Mouse (Mus musculus): Measurements from ENCODE around the gene Gosr2.

DNA sequence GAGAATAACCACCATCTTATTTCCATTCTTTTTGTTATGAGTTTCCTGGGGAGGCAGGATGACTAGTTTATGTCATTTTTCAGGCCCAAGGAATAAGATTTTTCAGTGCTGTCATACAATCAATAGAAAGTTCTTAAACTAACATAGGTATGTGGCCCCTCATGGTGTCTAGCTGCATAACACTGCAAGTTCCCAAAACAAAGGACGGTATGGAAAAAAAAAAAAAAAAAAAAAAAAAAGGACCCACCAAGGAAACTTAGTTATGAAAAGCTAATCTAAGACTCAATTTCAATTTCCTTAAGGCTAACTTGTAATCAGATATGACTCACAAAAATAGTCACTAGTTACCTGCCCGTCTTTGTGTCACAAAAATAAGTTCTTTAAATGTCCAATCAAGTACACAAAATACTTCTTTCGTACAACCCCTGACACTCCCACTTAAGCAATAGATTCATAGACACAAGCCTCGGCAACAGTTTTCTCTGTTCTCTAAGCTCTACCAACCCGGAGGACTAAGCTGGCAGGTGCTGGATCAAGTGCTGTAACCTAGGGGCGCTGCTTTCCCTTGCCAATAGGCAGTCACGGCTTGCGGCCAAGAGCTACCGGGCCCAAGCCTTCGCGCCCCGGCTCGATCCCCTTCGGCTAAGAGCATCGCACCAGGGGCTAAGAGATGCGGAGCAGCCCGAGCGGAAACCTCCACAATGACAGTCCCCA, 690 bp downstream of the Gosr2 start:
- TF ChIP-seq CTCF (IDR thresholded peaks at IDR 0.05; ENCODE audit: control insufficient read depth, insufficient read depth, insufficient read length) (no peak), MYOG (IDR thresholded peaks at IDR 0.05; ENCODE audit: control insufficient read depth, extremely low read depth, insufficient read length) (no peak), USF1 (IDR thresholded peaks at IDR 0.05; ENCODE audit: low read depth) (no peak), CEBPB (IDR thresholded peaks at IDR 0.05; ENCODE audit: low read depth) (no peak), MAX (IDR thresholded peaks at IDR 0.05) (no peak)
